Mouse (Mus musculus): ENCODE measurements around the gene Rinl. TPM values are rescaled to one million over a fixed set of nuclear protein-coding genes. Genes with fewer than 3 reads are reported as not detected.

Gene Rinl
- polyA plus RNA-seq, 1 experiment from 2014 or later, result 2.7 TPM

DNA sequence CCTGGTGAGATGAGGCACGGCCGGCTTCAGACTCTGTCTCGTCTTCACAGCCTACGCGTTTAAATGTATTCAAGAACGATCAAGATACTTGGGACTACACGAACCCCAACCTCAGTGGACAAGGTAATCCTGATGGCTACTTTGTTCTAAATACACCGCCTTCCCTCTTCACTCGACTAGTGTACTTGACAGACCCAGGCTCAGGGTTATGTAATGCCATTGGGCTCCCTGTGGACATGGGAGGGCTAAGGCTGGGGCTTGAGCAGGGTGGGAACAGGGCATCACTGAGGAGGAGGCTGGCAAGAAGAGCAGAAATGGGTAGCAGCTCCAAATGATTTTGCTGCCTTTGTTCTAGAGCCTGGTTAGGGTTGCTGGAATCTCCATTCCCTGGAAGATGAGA, 26.5 kb downstream of the Rinl start:
- Histone ChIP-seq H3K4me2 (ENCODE audit: low read depth, low read length) (no peak overlapping the region), H3K4me3 (ENCODE audit: low read depth, low read length) (no peak overlapping the region), H3K36me3 (ENCODE audit: control insufficient read depth, insufficient read depth, low read length) (peaks cover 84% of the 10 kb centered on the region), H3K27ac (replicated peaks; ENCODE audit: low read depth, low read length) (no peak overlapping the region), H3K27me3 (replicated peaks; ENCODE audit: control insufficient read depth, insufficient read depth, low read length) (no peaks in the 10 kb centered on the region), H3K9ac (ENCODE audit: low read depth, low read length) (no peak overlapping the region), H3K9me3 (ENCODE audit: control insufficient read depth, low read length) (no peaks in the 10 kb centered on the region), H3K4me1 (ENCODE audit: control insufficient read depth, insufficient read depth, low read length) (peaks cover 15% of the 10 kb centered on the region)
- WGBS, result 89% methylated on average over 9 of the region's 9 CpGs
- DNase-seq (ENCODE audit: low spot score) (no peak), ATAC-seq (ENCODE audit: low read depth) (no peak)

DNA sequence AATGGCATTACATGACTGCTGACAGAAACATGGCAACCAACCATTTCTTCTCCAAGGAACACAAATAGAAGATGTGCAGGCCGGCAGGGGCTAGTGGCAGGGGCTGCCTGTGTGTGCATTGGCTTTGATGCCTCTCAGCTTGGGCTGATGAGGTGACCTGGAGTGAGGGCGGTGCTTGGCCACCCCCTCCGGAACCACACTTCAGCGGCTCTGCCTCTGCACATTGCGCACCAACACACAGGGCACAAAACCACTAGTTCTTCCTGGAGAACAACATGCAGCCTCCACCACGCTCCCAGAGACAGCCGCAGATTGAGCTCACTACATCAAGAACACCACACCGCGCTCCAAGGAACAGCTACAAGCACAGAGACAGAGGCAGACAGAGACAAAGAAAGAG, 27.4 kb downstream of the Rinl start:
- H3K4me2 ChIP-seq (ENCODE audit: low read depth, low read length), result no peak overlapping the region
- no peak overlapping the region for H3K27ac ChIP-seq (replicated peaks; ENCODE audit: low read depth, low read length)
- ATAC-seq (ENCODE audit: low read depth) (no peak), DNase-seq (ENCODE audit: low spot score) (no peak)
- peaks cover 94% of the 10 kb centered on the region for H3K36me3 ChIP-seq (ENCODE audit: control insufficient read depth, insufficient read depth, low read length)
- peaks cover 15% of the 10 kb centered on the region for H3K4me1 ChIP-seq (ENCODE audit: control insufficient read depth, insufficient read depth, low read length)
- no peaks in the 10 kb centered on the region for H3K27me3 ChIP-seq (replicated peaks; ENCODE audit: control insufficient read depth, insufficient read depth, low read length)
- WGBS, result 86% methylated on average over 9 of the region's 9 CpGs
- H3K9me3 ChIP-seq (ENCODE audit: control insufficient read depth, low read length), result no peaks in the 10 kb centered on the region
- H3K9ac ChIP-seq (ENCODE audit: low read depth, low read length), result no peak overlapping the region
- no peak overlapping the region for H3K4me3 ChIP-seq (ENCODE audit: low read depth, low read length)

DNA sequence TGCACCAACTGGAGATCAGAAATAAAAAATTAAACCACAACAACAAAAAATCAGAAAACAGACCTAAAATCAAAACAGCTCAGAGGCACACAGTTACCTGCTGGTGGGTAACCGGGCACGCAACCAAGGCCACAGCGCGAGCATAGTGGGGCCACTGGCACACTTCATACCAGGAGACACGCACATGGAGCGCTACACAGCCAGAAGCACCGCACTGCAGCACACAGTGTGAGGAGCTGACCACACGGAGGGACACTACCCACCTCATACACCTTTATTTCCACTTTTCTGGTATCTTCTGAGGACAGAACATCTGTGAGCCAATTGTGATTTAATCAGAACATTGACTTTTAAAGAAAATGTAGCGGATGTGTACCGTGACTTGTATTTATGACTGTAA, 28.2 kb downstream of the Rinl start:
- DNase-seq (ENCODE audit: low spot score) (no peak), ATAC-seq (ENCODE audit: low read depth) (no peak)
- Histone ChIP-seq H3K9me3 (ENCODE audit: control insufficient read depth, low read length) (no peaks in the 10 kb centered on the region), H3K9ac (ENCODE audit: low read depth, low read length) (no peak overlapping the region), H3K36me3 (ENCODE audit: control insufficient read depth, insufficient read depth, low read length) (peaks cover 100% of the 10 kb centered on the region), H3K4me2 (ENCODE audit: low read depth, low read length) (no peak overlapping the region), H3K27me3 (replicated peaks; ENCODE audit: control insufficient read depth, insufficient read depth, low read length) (no peaks in the 10 kb centered on the region), H3K27ac (replicated peaks; ENCODE audit: low read depth, low read length) (no peak overlapping the region), H3K4me3 (ENCODE audit: low read depth, low read length) (no peak overlapping the region), H3K4me1 (ENCODE audit: control insufficient read depth, insufficient read depth, low read length) (peaks cover 15% of the 10 kb centered on the region)
- WGBS, result 93% methylated on average over 10 of the region's 10 CpGs

- 71% methylated on average over 6 of the region's 6 CpGs for whole genome bisulfite sequencing
Observed at GRCm38 (mm10) chr7:28817524-28817923, 28.8 kb downstream of the Rinl start.

GRCm38 (mm10) chr7:28817957-28818356, 29.2 kb downstream of the Rinl start:
- Histone ChIP-seq H3K9me3 (ENCODE audit: control insufficient read depth, low read length) (no peaks in the 10 kb centered on the region), H3K36me3 (ENCODE audit: control insufficient read depth, insufficient read depth, low read length) (peaks cover 100% of the 10 kb centered on the region), H3K27me3 (replicated peaks; ENCODE audit: control insufficient read depth, insufficient read depth, low read length) (no peaks in the 10 kb centered on the region), H3K4me1 (ENCODE audit: control insufficient read depth, insufficient read depth, low read length) (peaks cover 7% of the 10 kb centered on the region; the same call in 1 of the 2 replicates), H3K9ac (ENCODE audit: low read depth, low read length) (0 out of 2 replicates have a peak overlapping the region, but pooled peaks have one; percentile 8), H3K4me2 (ENCODE audit: low read depth, low read length) (no peak overlapping the region), H3K4me3 (ENCODE audit: low read depth, low read length) (no peak overlapping the region), H3K27ac (replicated peaks; ENCODE audit: low read depth, low read length) (0 out of 2 replicates have a peak overlapping the region, but pooled peaks have one; percentile 21)
- ATAC-seq (ENCODE audit: low read depth), result no peak
- no peak for DNase-seq (ENCODE audit: low spot score)
- WGBS, result 84% methylated on average over 4 of the region's 4 CpGs

More at GRCm38 (mm10) chr7:28817524-28817923, 28.8 kb downstream of the Rinl start:
- DNase-seq (ENCODE audit: low spot score) (no peak), ATAC-seq (ENCODE audit: low read depth) (no peak)
- Histone ChIP-seq H3K27ac (replicated peaks; ENCODE audit: low read depth, low read length) (no peak overlapping the region), H3K36me3 (ENCODE audit: control insufficient read depth, insufficient read depth, low read length) (peaks cover 100% of the 10 kb centered on the region), H3K4me2 (ENCODE audit: low read depth, low read length) (no peak overlapping the region), H3K4me3 (ENCODE audit: low read depth, low read length) (no peak overlapping the region), H3K4me1 (ENCODE audit: control insufficient read depth, insufficient read depth, low read length) (peaks cover 10% of the 10 kb centered on the region), H3K9ac (ENCODE audit: low read depth, low read length) (no peak overlapping the region), H3K9me3 (ENCODE audit: control insufficient read depth, low read length) (no peaks in the 10 kb centered on the region), H3K27me3 (replicated peaks; ENCODE audit: control insufficient read depth, insufficient read depth, low read length) (no peaks in the 10 kb centered on the region)

GRCm38 (mm10) chr7:28818436-28818835, 29.7 kb downstream of the Rinl start:
- Histone ChIP-seq H3K4me3 (ENCODE audit: low read depth, low read length) (no peak overlapping the region), H3K36me3 (ENCODE audit: control insufficient read depth, insufficient read depth, low read length) (peaks cover 100% of the 10 kb centered on the region), H3K9ac (ENCODE audit: low read depth, low read length) (0 out of 2 replicates have a peak overlapping the region, but pooled peaks have one; percentile 8), H3K27me3 (replicated peaks; ENCODE audit: control insufficient read depth, insufficient read depth, low read length) (no peaks in the 10 kb centered on the region), H3K4me2 (ENCODE audit: low read depth, low read length) (no peak overlapping the region), H3K4me1 (ENCODE audit: control insufficient read depth, insufficient read depth, low read length) (0 out of 2 replicates have a peak, but pooled peaks cover 3% of the 10 kb centered on the region), H3K27ac (replicated peaks; ENCODE audit: low read depth, low read length) (no peak overlapping the region), H3K9me3 (ENCODE audit: control insufficient read depth, low read length) (no peaks in the 10 kb centered on the region)
- ATAC-seq (ENCODE audit: low read depth) (no peak), DNase-seq (ENCODE audit: low spot score) (no peak)
- 78% methylated on average over 17 of the region's 18 CpGs for WGBS

DNA sequence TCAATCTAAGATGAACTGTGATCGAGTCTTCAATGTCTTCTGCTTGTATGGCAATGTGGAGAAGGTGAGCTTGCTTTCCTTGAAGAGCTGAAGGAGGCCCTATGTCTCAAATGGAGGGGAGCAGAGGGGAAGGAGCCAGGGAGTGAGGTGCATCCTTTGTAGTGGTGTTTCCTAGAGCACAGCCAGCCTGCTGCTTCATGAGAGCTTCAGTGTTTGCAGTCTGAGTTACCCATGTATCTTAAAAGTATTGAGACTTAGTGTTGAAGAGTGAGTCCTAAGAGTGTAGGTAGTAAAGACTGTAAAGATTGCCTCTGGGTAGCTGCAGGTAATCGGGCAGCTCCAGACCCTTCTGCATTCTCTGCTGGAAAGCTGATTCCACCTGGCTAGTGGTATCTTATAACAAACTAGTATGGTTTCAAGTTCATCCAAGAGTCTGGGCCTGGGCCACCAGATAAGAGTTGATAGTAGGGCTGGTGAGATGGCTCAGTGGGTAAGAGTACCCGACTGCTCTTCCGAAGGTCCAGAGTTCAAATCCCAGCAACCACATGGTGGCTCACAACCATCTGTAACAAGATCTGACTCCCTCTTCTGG, 30.2 kb downstream of the Rinl start:
- no peak overlapping the region for H3K9ac ChIP-seq (ENCODE audit: low read depth, low read length)
- WGBS, result 93% methylated on average over 4 of the region's 4 CpGs
- no peak for DNase-seq (ENCODE audit: low spot score)

DNA sequence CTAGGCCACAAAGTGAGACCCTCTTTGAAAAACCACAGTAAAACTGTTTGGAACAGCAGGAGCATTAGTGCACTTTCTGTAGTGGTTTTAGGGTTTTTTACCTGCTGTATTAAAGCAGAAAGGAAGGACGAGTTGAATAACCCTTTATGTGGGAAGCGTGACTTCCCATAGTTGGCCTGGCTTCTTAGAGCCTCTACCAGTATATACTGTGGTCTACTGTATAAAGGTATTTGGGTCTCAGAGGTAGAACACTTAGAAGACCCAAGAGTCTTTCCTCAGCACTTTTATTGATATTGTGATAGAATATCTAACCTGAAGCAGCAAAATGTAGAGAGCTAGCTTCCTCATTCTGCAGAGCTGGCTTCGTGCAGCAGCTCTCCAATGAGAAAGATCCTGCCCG, 30.8 kb downstream of the Rinl start:
- DNase-seq (ENCODE audit: low spot score) (no peak), ATAC-seq (ENCODE audit: low read depth) (no peak)
- Histone ChIP-seq H3K27me3 (replicated peaks; ENCODE audit: control insufficient read depth, insufficient read depth, low read length) (no peaks in the 10 kb centered on the region), H3K4me2 (ENCODE audit: low read depth, low read length) (no peak overlapping the region), H3K36me3 (ENCODE audit: control insufficient read depth, insufficient read depth, low read length) (peaks cover 90% of the 10 kb centered on the region), H3K9me3 (ENCODE audit: control insufficient read depth, low read length) (no peaks in the 10 kb centered on the region), H3K9ac (ENCODE audit: low read depth, low read length) (no peak overlapping the region), H3K4me1 (ENCODE audit: control insufficient read depth, insufficient read depth, low read length) (0 out of 2 replicates have a peak, but pooled peaks cover 3% of the 10 kb centered on the region), H3K4me3 (ENCODE audit: low read depth, low read length) (no peak overlapping the region), H3K27ac (replicated peaks; ENCODE audit: low read depth, low read length) (no peak overlapping the region)
- 81% methylated on average over 4 of the region's 4 CpGs for WGBS

More for the DNA sequence above, 30.2 kb downstream of the Rinl start:
- H3K36me3 ChIP-seq (ENCODE audit: control insufficient read depth, insufficient read depth, low read length), result peaks cover 96% of the 10 kb centered on the region
- H3K9me3 ChIP-seq (ENCODE audit: control insufficient read depth, low read length), result no peaks in the 10 kb centered on the region
- H3K4me2 ChIP-seq (ENCODE audit: low read depth, low read length), result no peak overlapping the region
- no peak overlapping the region for H3K27ac ChIP-seq (replicated peaks; ENCODE audit: low read depth, low read length)
- H3K27me3 ChIP-seq (replicated peaks; ENCODE audit: control insufficient read depth, insufficient read depth, low read length), result no peaks in the 10 kb centered on the region
- H3K4me3 ChIP-seq (ENCODE audit: low read depth, low read length), result no peak overlapping the region
- 0 out of 2 replicates have a peak, but pooled peaks cover 3% of the 10 kb centered on the region for H3K4me1 ChIP-seq (ENCODE audit: control insufficient read depth, insufficient read depth, low read length)
- no peak for ATAC-seq (ENCODE audit: low read depth)

Measured in embryonic facial prominence, embryonic 14.5 days (tissue).